Comparison of ENCODE assay signal across 18 mouse cellular contexts in genomic region chr7:36773086-36773485, GRCm38 (mm10).
"Had no signal": no experiment of that assay in that cellular context is flagged by ENCODE, and none has a peak within 500 bp of the region (broad histone marks: within the 10 kb centered on the region; RNA-seq: fewer than 3 reads in every experiment).

No protein-coding gene starts in this region.

- H3K9me3 ChIP-seq: liver, embryonic 13.5 days; midbrain, embryonic 12.5 days; neural tube, embryonic 12.5 days; neural tube, embryonic 15.5 days; stomach, embryonic 15.5 days had no signal

- H3K4me1 ChIP-seq: liver, embryonic 13.5 days; stomach, embryonic 15.5 days had no signal

- H3K27ac ChIP-seq: left cerebral cortex, adult 2 months; liver, embryonic 13.5 days; midbrain, embryonic 12.5 days; neural tube, embryonic 12.5 days; neural tube, embryonic 15.5 days; stomach, embryonic 15.5 days had no signal

- H3K9ac ChIP-seq: liver, embryonic 13.5 days; midbrain, embryonic 12.5 days; neural tube, embryonic 12.5 days; neural tube, embryonic 15.5 days; stomach, embryonic 15.5 days had no signal

- DNase-seq: kidney, adult 18-20 months; kidney, adult 9 months; kidney, postnatal 14 days; kidney, postnatal 4 days; layer of hippocampus, postnatal 36 days; liver, embryonic 13.5 days; lung, adult 2 months; lung, postnatal 14 days; lung, postnatal 4 days; retina, postnatal 1 day; right cerebral cortex, postnatal 25 days; spleen, adult 18-20 months; thymus, postnatal 25 days had no signal

- H3K27me3 ChIP-seq: liver, embryonic 13.5 days; midbrain, embryonic 12.5 days; neural tube, embryonic 12.5 days; neural tube, embryonic 15.5 days; stomach, embryonic 15.5 days had no signal

- H3K4me3 ChIP-seq: left cerebral cortex, adult 2 months; liver, embryonic 13.5 days; midbrain, embryonic 12.5 days; neural tube, embryonic 12.5 days; neural tube, embryonic 15.5 days; stomach, embryonic 15.5 days had no signal

- H3K4me2 ChIP-seq: liver, embryonic 13.5 days; midbrain, embryonic 12.5 days; neural tube, embryonic 12.5 days; neural tube, embryonic 15.5 days; stomach, embryonic 15.5 days had no signal
